Mouse (Mus musculus): Measurements from ENCODE around the gene Timm22.

Timm22 gene

DNA sequence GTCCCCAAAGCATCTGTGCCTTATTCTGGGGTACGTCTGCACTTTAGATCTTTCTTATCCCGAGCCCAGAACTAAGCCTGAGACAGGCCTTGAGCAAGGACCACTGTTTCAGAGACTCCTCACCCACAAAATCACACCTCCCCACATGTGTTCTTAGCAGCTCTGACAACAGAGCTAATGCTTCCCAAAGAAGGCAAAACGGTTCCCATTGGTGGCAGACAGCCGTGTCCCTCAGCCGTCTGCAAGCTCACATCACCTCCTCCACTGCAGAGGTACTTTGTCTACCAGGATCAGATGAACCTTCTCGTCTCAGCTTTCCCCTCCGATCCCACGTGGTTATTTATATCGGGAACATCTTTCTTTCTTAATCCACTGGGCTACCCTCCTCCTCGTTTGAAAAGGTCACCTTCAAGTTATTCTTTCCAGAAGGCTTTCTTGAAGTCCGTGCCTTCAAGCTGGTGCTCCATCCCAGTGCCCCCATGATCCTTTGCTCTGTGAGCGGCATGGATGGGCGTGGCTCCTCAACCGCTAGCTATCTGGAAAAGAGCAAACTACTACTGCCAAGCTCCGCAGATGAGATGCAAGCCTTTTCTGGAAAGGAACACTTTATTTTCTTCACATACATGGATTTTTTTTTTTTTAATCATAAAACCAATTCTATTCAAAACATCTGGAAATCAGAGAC lies 25.4 kb upstream of the Timm22 start:
- POLR2A ChIA-PET: interaction anchor here (0.6 to 2.2 kb wide), 21 partner anchors 8 to 164 kb away, joined by 3 to 10 read pairs (median 4); partner anchors contain the start of genes Dbil5 (in 1 of the 4) and Gemin4 (in 1 of the 4)
- CTCF ChIA-PET: interaction anchor here in 3 of 4 experiments (0.5 to 1.6 kb wide), 13 partner anchors 8 to 129 kb away, joined by 3 to 10 read pairs (median 4); no protein-coding TSS in a partner anchor

GRCm38 (mm10) chr11:76382711-76383324 lies 23.9 kb upstream of the Timm22 start:
- ChIA-PET CTCF (interaction anchor here in 3 of 4 experiments (0.5 to 6.1 kb wide), 4 partner anchors 111 to 130 kb away, joined by 4 to 51 read pairs (median 5); no protein-coding TSS in a partner anchor), POLR2A (interaction anchor here (0.6 to 13.7 kb wide), 16 partner anchors 9 to 117 kb away, joined by 3 to 132 read pairs (median 4); partner anchors contain the start of gene Nxn (in 1 of the 4))

- ChIA-PET CTCF (interaction anchor here in 2 of 4 experiments (0.7 to 6.1 kb wide), 4 partner anchors 111 to 527 kb away, joined by 3 to 51 read pairs (median 20); no protein-coding TSS in a partner anchor), POLR2A (interaction anchor here in 2 of 4 experiments (1.0 to 13.7 kb wide), 5 partner anchors 11 to 85 kb away, joined by 3 to 132 read pairs (median 4); no protein-coding TSS in a partner anchor)
These were observed 22.4 kb upstream of the Timm22 start for GRCm38 (mm10) chr11:76384307-76384706.

GRCm38 (mm10) chr11:76385017-76385416 lies 21.7 kb upstream of the Timm22 start:
- CTCF ChIA-PET: interaction anchor here in 3 of 4 experiments (0.6 to 6.1 kb wide), 10 partner anchors 10 to 528 kb away, joined by 3 to 51 read pairs (median 8); partner anchors contain the start of gene Nxn (in 1 of the 3)

DNA sequence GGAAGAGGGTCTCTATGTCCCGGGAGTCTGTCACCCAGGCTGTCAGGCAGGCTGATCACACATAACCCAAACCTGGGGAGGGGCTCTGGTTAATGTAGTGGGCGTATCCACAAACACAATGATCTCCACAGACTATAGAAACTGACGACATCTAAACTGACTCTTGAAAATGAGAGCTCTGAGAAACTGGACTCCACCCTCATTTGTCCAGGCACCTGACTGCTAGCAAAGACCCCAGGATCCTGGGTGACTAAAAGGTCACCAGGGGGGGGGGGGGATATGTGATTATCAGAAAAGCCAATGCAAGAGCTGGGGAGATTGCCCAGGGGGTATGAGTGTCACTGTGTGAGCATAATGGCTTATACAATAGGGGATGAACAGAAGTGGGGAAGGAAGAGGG lies 21.0 kb upstream of the Timm22 start:
- POLR2A ChIA-PET: interaction anchor here in 3 of 4 experiments (0.6 to 13.7 kb wide), 22 partner anchors 11 to 168 kb away, joined by 3 to 132 read pairs (median 4); partner anchors contain the start of genes Dbil5 (in 1 of the 3), Gemin4 (in 1 of the 3), Nxn (in 1 of the 3) and Timm22 (in 1 of the 3)

More at GRCm38 (mm10) chr11:76385017-76385416, 21.7 kb upstream of the Timm22 start:
- POLR2A ChIA-PET: interaction anchor here in 3 of 4 experiments (0.6 to 13.7 kb wide), 14 partner anchors 10 to 379 kb away, joined by 3 to 132 read pairs (median 4); no protein-coding TSS in a partner anchor

GRCm38 (mm10) chr11:76387097-76387496 lies 19.7 kb upstream of the Timm22 start:
- CTCF ChIA-PET: interaction anchor here (0.5 to 6.1 kb wide), 44 partner anchors 8 to 259 kb away, joined by 3 to 51 read pairs (median 4); partner anchors contain the start of genes Nxn (in 4 of the 4), Dbil5 (in 1 of the 4), Gemin4 (in 1 of the 4) and Timm22 (in 1 of the 4)

More for the DNA sequence above, 21.0 kb upstream of the Timm22 start:
- CTCF ChIA-PET: interaction anchor here (0.5 to 6.1 kb wide), 23 partner anchors 11 to 180 kb away, joined by 3 to 51 read pairs (median 6); partner anchors contain the start of genes Nxn (in 3 of the 4) and Timm22 (in 1 of the 4)

DNA sequence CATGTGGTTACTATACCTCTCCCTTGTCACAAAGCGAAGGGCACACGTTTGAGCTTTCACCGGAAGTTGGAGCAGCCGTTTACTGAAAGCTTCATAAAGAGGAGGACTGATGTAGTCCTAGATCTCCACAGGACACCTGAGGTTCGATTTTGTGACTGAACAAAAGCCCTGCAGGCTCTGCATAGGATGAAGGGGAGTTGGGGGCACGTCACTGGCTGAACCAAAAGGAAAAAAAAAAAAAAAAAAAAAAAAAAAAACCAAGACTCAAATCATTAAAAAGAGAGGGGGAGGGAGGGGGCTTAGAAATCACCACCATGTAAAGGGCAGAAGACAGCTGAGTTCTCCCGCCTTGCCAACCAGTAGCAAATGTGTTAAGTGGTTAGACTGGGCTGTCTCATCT lies 18.0 kb upstream of the Timm22 start:
- POLR2A ChIA-PET: interaction anchor here (0.6 to 13.7 kb wide), 25 partner anchors 10 to 652 kb away, joined by 3 to 132 read pairs (median 4); partner anchors contain the start of genes Nxn (in 1 of the 4) and Timm22 (in 1 of the 4)
- CTCF ChIA-PET: interaction anchor here (0.6 to 6.1 kb wide), 24 partner anchors 10 to 1348 kb away, joined by 3 to 51 read pairs (median 6); partner anchors contain the start of genes Nxn (in 3 of the 4), Timm22 (in 3 of the 4), Glod4 (in 1 of the 4) and Mrm3 (in 1 of the 4)

More at GRCm38 (mm10) chr11:76387097-76387496, 19.7 kb upstream of the Timm22 start:
- POLR2A ChIA-PET: interaction anchor here (0.8 to 13.7 kb wide), 26 partner anchors 8 to 185 kb away, joined by 3 to 132 read pairs (median 4); partner anchors contain the start of genes Dbil5 (in 1 of the 4), Gemin4 (in 1 of the 4), Glod4 (in 1 of the 4) and Mrm3 (in 1 of the 4)

DNA sequence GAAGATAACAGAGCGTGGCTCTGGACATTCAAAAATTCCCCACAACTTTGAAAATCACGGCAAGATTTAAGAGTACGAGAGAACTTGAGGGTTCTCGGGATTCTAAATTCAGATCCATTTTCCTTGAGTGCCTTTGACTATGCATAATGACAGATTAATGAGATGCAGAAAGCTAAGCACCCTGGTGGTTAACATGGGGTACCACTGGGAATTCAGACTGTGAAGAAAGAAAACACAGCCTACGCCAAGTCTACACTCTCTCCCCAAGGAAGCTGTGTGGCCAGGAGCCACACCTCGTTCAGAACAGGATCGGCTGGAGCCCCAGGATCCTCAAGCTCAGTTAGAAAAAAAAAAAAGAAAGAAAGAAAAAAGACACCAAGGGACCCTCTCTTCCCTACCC lies 14.2 kb upstream of the Timm22 start:
- ChIA-PET CTCF (interaction anchor here (0.5 to 2.8 kb wide), 14 partner anchors 11 to 365 kb away, joined by 3 to 19 read pairs (median 4); partner anchors contain the start of genes Rflnb (in 1 of the 4) and Timm22 (in 1 of the 4)), POLR2A (interaction anchor here (0.7 to 13.7 kb wide), 32 partner anchors 12 to 175 kb away, joined by 3 to 132 read pairs (median 4); partner anchors contain the start of genes Timm22 (in 2 of the 4), Dbil5 (in 1 of the 4), Gemin4 (in 1 of the 4) and Glod4 (in 1 of the 4))

DNA sequence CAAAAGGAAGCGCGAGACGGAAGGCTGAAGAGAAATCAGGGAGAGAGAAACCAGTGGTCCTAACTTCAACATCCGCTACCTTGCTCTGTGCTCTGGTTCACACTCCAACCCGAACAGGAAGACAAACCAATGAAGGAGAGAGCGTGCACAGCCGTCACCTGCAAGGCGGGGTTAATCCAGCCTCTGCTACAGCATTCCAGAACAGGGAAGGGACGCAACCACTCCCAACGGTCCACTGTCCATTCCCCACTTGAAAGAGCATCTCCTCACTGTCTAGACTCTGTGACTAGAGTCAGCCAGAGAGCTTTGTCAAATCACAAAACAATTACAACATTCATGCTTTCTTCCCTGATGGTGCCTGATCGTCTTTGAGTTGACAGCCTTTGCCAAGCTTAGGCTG lies 13.8 kb upstream of the Timm22 start:
- ChIA-PET POLR2A (interaction anchor here (0.7 to 13.7 kb wide), 34 partner anchors 12 to 177 kb away, joined by 3 to 132 read pairs (median 4); partner anchors contain the start of genes Timm22 (in 2 of the 4), Dbil5 (in 1 of the 4), Gemin4 (in 1 of the 4) and Glod4 (in 1 of the 4)), CTCF (interaction anchor here in 3 of 4 experiments (0.5 to 2.8 kb wide), 13 partner anchors 12 to 365 kb away, joined by 3 to 19 read pairs (median 3); partner anchors contain the start of genes Rflnb (in 1 of the 3) and Timm22 (in 1 of the 3))

DNA sequence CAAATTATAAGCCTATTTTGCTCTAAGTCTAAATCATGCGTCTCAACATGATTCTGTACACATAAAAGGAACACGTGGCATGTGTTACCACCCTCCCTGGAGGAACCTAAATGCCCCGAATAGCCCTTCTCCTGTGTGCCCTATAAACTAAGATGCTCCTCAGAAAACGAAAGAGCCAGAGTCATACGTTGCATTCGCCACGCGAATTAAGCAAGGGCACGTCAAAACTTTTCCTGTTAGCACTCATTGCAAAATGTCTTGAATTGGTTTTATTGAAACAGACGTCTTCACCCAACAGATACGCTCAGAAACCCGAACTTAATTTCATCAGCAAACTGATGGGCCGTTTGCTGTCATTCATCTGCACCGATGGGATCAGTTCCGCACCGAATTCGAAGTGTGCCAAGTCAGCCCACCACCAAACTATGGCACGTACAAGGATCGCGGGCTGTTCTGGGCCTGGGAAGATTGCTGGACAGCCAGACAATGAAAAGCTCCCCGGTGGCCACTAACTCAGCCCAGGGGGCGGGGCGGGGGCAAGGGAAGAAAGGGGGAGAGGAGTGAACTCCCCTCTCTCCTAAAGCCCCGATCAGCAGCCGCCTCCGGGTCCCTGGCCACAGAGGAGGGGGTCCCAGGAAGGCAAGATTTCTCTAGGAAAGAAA lies 9.0 kb upstream of the Timm22 start:
- CTCF ChIA-PET: interaction anchor here in 3 of 4 experiments (1.2 to 2.9 kb wide), 11 partner anchors 9 to 151 kb away, joined by 3 to 18 read pairs (median 6); partner anchors contain the start of gene Timm22 (in 2 of the 3)

DNA sequence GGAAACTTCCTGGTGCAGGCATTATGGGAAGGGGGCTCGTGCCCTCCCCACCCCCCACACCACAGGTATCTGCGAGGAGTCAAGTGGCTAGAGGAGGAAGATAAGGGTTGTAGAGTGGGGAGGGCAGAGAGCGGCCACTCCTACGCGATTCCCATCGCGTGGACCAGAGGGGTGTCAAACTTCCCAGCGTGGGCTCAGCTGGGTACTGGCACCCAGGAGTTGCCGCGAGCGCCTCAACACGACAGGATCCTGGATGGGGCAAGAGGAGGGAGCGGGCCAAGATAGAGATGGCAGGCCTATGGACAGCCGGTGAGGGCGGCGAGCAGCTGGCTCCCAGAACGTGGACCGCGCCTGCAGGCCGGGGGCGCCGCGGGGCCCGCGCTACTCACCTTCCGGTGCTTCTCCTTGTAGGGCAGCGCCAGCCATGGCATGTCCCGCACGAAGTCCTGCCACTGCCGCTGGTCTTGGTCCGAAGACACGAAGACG lies 8.4 kb upstream of the Timm22 start:
- ChIA-PET POLR2A (interaction anchor here in 3 of 4 experiments (0.6 to 2.3 kb wide), 31 partner anchors 8 to 1991 kb away, joined by 3 to 10 read pairs (median 4); partner anchors contain the start of genes Dbil5 (in 1 of the 3), Gemin4 (in 1 of the 3) and Timm22 (in 1 of the 3)), CTCF (interaction anchor here (0.6 to 2.9 kb wide), 32 partner anchors 8 to 341 kb away, joined by 3 to 18 read pairs (median 3); partner anchors contain the start of gene Timm22 (in 2 of the 4))

More for the DNA sequence above, 9.0 kb upstream of the Timm22 start:
- POLR2A ChIA-PET: interaction anchor here in 3 of 4 experiments (0.6 to 2.3 kb wide), 15 partner anchors 8 to 1991 kb away, joined by 3 to 10 read pairs (median 5); partner anchors contain the start of gene Timm22 (in 1 of the 3)

GRCm38 (mm10) chr11:76398798-76399586 lies 7.8 kb upstream of the Timm22 start, which contains the start of gene Nxn:
Gene Nxn (minus strand): TSS chr11:76399140.
- ChIA-PET CTCF (interaction anchor here (0.6 to 2.9 kb wide), 37 partner anchors 8 to 340 kb away, joined by 3 to 18 read pairs (median 4); partner anchors contain the start of gene Timm22 (in 2 of the 4)), POLR2A (interaction anchor here (0.6 to 2.3 kb wide), 36 partner anchors 8 to 226 kb away, joined by 3 to 15 read pairs (median 4); partner anchors contain the start of genes Dbil5 (in 1 of the 4), Gemin4 (in 1 of the 4), Glod4 (in 1 of the 4) and Mrm3 (in 1 of the 4))

GRCm38 (mm10) chr11:76399587-76400330 lies 7.0 kb upstream of the Timm22 start:
- ChIA-PET POLR2A (interaction anchor here (0.6 to 2.3 kb wide), 29 partner anchors 8 to 227 kb away, joined by 3 to 15 read pairs (median 4); partner anchors contain the start of genes Dbil5 (in 1 of the 4), Gemin4 (in 1 of the 4), Glod4 (in 1 of the 4) and Mrm3 (in 1 of the 4)), CTCF (interaction anchor here (0.6 to 2.9 kb wide), 24 partner anchors 7 to 246 kb away, joined by 3 to 18 read pairs (median 4); partner anchors contain the start of gene Timm22 (in 1 of the 4))

GRCm38 (mm10) chr11:76401398-76401797 lies 5.4 kb upstream of the Timm22 start:
- CTCF ChIA-PET: interaction anchor here in 2 of 4 experiments (0.5 to 0.7 kb wide), 3 partner anchors 81 to 361 kb away, joined by 4 to 11 read pairs (median 7); no protein-coding TSS in a partner anchor
- POLR2A ChIA-PET: no interaction called here
